Mouse (Mus musculus) layer of hippocampus, adult 9-10 months (tissue): Measurements from ENCODE around the gene Plac8.
A peak's percentile ranks its signal among the peaks of the same experiment; 100 is the strongest.

Experiments used
- DNase-seq: peaks from one replicate; pipeline ENCODE4 v3.0.0; 2022; ENCODE audit warnings: low spot score

Plac8 gene

DNA sequence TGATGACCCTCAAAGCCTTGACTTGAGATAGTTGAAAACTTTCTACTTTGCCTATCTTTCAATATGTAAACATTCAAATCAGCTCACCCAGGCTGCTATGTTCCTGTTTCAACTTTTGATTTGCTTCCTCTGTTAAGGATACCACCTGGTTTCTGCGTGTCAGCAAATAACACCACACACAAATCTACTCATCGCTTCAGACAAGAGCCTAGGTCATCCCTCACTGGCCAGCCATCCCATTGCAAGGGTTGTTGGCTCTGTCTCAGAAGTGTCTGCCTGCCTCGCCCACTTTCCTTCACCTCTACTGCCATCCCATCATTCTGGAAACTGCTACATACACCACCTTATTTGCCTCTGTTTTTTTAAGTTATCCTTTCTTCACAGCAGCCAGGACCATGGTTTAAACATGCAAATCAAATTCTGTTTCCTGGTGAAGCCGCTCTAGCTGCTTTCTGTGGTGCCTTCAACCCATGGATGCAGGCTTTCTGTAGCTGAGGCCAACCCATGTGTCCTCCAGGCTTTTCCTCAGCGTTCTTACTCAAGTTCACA, 6.9 kb upstream of the Plac8 start:
- DNase-seq = no peak

DNA sequence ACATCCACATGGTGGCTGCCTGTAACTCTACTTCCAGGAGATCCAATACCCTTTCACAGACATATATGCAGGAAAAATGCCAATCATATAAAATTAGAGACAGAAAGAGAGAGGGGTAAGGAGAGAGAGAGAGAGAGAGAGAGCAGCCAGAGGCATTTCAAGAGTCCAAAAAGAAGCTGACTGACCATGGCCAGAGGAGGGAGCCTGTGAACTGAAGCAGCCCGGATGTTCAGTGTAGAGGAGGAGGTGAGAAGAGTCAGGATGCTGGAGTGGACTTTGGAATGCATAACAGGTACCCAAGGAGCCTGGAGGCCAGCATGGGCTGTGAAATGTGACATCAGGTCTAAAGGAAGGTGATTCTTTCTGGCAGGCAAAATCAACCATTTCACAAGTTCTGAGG, 2.7 kb upstream of the Plac8 start:
- no peak for DNase-seq

DNA sequence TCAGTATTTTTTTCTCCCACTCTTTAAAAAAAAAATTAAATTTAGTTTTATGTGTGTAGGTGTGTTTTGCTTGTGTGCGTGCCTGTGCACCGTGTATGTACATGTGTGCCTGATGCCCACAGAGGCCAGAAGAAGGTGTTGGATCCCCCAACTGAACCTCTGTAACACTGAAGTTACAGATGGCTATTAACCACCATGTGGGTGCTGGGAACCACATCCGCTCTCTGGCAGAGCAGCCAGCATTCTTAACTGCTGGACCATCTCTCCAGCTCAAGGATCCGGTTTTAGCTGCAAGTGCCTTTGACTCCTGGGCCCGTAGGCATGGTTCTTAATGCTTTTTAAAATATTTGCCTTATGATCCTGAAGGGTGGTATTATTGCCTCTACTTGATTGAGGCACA, 1.2 kb upstream of the Plac8 start:
- DNase-seq = no peak

DNA sequence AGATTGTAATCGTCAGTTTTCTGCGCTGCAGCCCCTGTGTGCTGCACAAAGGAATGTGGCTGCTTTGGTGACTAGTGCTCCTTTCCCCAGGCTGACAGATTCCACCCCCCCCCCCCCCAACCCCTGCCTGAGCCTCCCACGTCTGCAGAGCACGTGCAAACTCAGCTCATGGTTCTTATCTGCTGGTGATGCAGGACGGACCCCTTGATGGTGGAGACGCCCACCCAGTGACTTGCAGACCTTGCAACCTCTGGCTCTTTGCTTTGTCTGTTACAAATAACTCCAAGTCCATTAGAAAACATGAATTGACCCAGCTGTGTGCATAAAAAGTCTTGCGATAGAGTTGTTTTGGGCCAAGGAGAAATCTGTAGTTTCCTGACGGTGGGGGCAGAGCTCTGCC, 1.3 kb downstream of the Plac8 start:
- no peak for DNase-seq

DNA sequence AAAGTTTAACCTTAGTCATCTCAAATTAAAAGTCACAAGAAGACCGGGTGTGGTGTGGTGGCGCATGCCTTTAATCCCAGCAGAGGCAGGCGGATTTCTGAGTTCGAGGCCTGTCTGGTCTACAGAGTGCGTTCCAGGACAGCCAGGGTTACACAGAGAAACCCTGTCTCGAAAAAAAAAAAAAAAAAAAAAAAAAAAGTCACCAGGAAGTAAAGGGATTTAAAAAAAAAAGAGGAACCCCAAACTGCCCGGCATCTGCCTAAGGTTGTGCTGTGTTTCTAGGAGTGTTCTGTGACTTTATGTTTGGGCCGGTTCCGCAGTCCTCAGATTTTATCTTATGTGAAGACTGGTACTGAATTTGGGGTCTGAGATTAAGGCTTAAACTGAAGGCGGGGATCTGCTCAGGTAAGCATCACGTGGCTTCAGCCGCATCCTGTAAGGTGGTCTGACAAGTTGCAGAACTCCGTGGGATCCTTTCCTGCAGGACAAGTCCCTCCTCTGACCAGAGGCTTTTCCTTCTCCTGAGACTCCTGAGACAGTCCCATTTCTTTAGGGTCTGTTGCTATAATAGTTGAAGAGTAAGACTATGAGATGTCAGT, 1.9 kb downstream of the Plac8 start:
- no peak for DNase-seq

DNA sequence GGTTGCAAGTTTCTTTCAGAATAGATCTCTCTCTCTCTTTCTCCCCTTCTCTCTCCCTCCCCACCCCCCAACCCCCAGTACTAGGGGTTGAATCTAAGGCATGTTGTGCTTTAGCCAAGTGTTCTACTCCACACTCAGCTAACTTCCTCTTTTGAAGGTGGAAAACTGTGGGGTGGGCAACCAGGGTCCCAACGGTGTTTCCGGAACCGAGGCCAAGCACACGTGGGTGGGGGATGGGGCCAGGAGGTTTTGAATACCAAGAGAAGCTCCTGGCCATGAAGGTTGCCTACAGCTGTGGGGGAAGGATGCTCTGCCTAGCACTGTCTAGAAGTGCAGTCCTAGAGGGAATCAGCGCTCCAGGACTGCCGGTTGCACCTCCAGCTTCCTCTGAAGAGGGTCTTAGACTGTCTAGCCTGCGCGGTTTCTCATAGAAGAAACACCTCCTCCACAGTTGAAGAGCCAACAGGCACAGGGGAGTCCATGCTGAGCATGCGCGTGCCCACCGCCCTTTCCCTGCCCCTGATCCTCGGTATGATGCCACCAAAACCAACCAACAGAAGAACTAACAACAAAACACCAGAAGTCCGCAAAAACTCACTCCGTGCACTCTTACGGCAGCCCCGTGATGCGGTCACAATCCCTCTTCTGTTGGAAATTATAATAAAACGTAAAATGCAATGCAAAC, 2.7 kb downstream of the Plac8 start:
- no peak for DNase-seq

DNA sequence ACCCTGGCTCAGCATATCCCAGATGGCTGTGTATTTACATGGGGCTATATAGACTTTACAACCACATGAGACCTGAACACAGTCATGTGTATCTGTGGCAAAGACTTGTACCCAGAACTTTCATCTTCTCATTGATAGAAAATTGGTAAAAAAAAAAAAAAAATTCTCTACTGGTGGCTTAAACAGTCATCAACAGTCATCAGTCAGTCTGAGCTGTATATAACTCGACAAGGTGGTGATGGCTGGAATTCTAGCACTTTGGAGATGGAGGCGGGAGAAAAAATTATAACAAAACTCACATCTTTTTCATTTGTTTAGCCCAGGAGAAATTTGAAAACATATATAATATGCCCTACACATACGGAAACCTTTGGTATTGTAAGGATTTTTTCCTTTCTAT, 3.2 kb downstream of the Plac8 start:
- no peak for DNase-seq

DNA sequence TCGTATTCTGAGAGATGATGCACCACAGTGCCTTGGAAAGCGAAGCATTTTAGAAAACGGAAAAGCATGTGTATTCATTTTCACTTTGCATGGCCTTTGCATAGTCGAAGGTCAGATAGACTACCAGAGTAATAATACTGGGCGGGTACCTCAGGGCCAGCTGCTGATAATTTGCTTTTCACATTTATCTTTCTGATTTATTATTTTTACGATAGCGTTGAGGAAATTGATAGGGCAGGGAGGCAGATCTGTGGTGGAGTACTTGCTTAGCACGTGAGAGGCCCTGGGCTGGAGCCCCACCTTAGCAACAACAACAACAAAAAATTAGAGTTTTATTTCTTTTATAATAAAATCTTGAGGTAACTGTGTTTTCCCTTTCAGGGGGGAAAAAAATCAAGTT, 3.9 kb downstream of the Plac8 start:
- DNase-seq = no peak

DNA sequence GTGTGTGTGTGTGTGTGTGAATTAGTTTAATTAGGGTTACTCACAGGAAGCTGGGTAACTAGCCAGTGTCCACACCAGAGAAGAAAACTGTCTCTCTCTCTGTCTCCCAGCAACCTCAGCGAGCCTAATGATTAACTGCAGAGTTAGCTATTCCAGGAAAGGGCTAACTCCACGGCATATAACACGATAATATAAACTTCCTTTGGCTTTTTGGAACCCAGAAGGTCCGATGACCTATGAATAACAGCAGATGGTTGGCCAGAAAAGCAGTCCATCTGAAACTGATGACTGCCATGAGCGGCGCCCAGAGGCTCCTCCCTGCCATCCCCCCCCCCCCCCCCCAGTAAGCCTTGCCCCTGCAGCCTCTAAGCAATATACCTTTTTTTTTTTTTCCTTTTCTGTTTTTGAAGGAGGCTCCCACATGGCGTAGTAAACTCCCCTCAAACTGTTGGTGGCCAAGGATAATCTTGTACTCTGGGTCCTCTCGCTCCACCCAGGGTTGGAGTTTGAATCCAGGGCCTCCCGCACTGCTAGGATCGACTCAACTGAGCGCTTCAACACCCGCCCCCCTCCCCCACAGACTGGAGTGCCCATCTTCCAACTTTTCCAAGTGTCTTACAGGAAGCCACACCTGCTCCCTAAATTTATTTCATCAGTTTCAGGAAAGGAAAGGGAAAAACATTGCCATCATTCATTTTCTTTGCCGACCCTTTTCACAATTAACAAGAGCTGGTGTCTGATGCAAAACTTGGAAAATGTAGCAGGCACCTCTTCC, 4.6 kb downstream of the Plac8 start:
- no peak for DNase-seq

DNA sequence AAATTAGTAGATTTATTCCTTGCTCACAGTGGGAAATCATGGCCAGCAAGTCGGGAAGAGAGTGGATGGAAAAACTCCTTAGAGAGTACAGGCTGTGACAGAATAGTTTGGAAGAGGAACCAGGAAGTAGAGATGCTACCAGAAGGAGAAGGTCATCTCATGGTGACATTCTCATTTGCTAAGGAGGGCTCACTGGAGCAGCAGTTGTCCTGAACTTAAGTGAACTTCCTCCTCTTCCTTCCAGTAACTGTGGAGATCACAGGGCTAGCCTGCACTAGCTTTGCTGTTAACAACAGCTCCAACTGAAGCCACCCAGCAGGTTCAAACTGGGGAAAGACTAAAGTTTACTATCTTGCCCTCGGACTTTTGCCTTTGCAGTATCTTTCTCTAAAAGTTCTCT, 5.2 kb downstream of the Plac8 start:
- no peak for DNase-seq

DNA sequence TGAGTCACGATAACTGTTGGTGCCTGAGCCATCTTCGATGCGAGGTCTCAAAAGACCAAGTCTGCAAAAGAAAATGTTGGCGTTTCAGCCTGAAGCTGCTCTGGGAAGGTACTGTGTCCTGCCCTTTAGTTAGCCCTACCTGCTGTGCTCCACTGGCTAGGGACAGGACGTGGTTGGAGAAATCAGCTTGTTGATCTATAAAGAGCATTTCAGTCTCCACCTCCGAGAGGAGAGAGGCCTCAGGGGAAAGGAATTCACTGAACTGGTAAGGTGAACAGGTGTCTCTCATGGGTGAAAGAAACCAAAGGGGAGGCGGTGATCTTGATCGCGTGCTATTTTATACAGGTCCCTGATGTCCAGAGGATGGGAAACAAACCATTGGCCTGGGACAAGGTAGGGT, 9.3 kb downstream of the Plac8 start:
- DNase-seq = no peak

DNA sequence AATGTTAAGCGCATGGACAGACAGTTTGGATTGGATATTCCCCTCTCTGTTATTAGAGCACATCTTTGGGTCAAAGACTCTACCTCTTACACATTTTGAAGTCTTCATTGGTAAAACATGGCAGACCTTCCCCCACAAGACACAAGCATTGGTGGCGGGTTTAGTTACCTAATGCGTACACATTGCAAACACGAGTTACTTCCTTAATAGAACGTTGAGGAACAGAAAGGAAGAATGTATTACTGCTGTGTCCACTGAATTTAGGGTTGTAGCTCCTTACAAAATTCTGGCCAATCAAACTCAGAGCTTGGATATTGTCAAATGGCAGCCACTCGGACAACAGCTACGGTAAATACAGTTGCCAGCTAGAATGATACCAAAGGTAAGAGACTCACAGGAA, 12.7 kb downstream of the Plac8 start:
- no peak for DNase-seq

DNA sequence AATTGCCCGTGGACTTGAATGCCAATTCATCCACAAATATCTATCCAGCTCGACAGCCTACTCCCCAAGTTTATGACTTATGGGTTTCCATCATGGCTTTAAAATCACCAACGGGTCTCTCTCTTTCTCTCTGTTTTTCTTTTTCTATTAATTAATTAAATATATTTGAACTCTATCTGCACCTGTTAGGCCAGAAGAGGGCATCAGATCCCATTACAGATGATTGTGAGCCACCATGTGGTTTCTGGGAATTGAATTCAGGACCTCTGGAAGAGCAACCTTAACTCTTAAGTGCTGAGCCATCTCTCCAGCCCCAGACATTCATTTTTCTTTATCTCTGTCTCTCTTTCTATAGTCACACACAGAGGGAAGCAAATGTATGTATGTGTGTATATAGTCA, 13.3 kb downstream of the Plac8 start:
- DNase-seq = no peak

DNA sequence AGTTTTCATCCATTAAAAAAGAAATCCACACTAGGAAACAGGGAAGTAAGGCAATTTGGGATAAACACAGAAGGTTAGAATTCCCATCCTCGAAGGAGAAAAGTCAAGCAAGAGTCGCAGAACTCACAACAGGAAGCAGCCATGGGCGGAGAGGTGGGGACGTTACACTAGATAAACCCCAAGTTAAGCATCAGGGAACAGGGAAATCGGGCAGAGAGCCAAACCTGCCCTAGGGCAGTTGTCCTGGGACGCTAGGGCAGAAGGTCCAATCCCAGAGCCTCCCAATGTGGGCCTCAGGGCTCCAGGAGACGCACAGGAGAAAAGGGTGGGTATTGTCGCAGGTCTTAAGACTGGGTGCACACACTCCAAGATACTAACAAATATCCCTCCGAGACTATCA, 14.5 kb downstream of the Plac8 start:
- no peak for DNase-seq

DNA sequence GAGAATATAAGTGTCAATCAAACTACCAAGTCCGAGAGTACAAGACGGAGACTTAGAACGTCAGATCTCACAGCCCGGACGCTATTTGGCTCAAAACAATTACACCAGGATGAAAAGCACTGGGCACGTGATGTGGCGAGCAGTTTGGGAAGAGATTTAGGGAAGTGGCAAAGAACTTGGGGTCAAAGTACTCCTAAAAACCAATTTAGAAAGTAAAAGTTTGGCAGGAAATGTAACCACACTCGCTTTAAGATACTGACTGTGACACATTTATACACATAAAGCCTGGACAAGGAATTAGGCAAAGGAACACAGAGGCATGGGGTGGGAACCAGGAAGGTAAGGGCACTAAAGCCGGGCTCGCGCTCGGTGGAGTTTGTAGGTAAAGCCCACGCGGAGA, 15.0 kb downstream of the Plac8 start:
- DNase-seq = no peak

DNA sequence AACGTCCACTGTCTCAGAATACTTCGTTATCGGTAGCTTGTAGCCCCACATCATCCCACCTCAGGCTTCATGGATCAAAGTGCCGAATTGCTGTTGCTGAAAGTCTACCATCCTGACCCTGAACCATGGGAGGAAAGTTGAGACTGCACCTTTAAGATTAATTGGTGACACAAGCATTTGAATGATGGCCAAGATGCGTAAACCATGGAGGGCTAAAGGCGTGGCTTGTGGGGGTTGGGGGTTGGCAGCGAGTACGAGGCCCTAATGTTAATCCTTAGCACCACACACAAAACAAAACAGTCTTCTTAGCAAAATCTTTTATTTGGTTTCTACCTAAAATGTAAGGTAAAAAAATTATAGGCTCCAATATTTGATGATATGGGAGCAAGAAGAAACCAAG, 18.6 kb downstream of the Plac8 start:
- DNase-seq = no peak

DNA sequence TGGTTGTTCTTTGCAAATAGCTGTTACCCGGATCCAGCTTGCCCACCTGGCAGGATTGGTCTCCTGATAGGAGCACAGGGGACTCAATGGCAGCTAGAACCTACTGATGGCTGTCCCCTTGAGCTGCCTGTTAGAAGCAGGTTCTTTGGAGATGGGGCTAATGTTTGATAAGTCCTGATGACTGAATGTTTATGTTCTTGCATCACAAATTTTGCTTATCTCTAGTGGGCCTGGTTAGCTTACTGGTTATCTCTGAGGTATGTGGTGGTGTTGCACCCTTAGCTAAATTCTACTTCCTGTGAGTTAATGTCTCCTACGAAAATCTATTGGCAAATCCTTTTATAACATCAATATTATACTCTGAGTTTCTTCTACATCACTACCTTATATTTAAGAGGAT, 20.1 kb downstream of the Plac8 start:
- no peak for DNase-seq

DNA sequence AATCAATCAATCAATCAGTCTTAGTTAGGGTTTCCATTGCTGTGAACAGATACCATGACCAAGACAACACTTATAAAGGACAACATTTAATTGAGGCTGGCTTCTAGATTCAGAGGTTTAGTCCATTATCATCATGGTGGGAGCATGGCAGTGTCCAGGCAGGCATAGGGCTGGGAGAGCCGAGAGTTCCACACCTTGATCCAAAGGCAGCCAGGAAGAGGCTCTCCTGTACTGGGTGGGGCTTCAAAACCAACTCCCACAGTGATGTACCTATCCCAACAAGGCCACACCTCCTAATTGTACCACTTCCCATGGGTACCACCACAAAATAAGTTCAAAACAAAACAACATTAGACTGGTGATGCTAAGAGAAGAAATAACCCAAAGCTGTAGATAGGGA, 21.9 kb downstream of the Plac8 start:
- DNase-seq = no peak

DNA sequence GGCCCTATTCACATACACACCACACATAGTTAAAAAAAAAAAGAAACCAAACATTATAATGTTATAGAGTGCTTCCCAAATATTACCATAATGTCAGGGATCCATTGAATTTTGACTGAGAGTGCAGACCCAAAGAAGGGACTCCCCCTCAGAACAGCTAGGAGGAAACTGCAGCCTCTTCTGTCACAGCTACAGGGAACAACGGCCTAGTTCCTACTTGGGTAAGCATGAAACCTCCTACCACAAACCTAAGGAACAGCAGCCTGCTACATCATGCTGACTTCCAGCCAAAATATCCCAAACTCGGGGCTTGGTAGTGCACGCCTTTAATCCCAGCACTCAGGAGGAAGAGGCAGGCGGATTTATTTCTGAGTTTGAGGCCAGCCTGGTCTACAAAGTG, 22.7 kb downstream of the Plac8 start:
- no peak for DNase-seq

DNA sequence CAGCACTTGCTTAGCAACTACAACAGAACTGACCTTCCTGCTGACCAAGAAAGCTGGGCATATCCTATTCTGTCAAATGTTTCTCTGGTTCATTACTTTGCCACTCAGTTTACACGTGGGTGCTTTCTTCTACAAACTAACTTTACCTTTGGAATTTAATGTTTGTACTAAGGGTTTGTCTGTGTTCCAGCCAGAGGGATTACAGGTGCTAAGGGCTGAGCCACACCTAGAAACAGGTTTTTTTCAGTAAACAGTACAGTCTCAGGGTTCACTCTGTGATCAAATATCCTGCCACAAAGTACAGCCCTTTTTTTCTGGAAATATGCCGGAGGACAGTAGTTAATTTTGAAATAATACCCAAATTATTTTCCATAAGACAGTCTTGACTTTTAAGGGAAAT, 23.8 kb downstream of the Plac8 start:
- DNase-seq = no peak

DNA sequence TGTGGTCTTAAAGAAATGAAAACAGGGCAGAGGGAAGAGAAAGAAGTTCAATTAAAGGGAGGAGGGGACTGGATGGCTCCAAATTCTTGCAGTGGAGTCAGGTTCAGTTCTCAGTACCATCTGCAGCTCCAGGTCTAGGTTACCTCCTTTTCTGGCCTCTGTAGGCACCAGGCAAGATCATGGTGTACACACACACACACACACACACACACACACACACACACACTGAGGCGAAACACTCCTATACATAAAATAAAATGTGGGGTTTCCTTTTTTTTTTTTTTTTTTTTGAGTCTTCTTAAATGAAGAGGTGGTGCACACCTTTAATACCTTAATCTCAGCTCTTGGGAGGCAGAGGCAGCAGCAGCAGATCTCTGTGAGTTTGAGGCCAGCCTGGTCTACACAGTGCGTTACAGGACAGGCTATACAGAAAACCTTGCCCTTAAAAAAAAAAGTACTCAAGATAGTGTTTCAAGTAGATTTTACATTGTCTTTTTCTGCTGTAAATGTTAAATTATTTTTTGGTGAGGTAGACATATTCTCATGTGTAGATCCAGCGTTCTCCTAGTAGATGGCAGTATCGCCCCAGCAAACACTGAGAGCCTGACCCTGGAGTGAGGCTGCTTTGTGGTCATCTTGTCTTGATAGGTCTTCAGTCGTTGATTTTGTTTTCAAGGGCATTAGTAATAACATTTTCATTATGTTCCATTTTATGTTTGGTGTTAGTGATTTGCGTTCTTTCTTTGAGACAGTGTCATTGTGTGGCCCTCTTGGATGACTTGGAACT, 25.6 kb downstream of the Plac8 start:
- no peak for DNase-seq

DNA sequence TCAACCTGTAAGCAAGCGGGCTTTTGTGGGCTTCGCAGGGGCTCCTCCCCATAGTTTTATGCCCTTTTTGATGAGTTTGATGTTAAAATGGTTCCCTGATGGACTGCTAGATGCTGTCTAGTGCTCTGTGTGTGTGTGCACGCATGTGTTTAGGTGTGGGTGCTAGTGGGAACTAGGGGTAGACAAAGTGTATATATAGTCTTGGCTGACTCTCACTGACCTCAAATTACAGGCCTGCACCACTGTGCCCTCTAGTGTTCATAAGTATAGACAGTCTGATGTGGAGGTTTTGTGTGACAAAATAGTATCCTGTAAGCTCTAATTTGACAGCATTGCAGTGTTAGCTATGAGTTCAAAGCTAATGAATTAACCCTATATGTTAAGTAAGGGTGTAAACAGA, 35.4 kb downstream of the Plac8 start:
- DNase-seq = peak; percentile 51

DNA sequence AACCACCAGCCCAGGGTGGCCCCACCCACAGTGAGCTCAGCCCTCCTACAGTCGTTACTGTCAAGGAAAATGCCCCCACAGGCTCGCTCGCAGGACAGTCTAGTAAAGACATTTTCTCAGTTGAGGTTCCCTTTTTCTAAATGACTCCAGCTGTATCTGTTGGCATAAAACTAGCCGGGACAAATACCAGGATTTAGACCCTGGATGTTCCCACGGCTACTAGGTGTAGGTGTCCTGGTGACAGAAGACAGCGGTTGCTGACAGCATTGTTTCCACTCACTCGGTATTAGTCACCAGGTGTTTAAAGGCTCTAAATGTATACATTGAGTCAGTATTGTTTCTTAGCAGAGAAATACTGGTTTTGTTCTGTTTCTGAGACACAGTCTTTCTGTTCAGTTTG, 36.2 kb downstream of the Plac8 start:
- no peak for DNase-seq
